Mouse (Mus musculus) MEL (cell line): ENCODE measurements around the gene S100a6.

Experiments used
- CHD1 ChIP-seq: IDR thresholded peaks from 2 replicates; pipeline ENCODE4 v1.6.1; 2012; ENCODE audit warnings: low read depth, mild to moderate bottlenecking, inconsistent platforms, low read length, improper control_type of control experiment
- CTCF ChIP-seq, 3 experiments: IDR thresholded peaks in 2 of 3; conservative IDR thresholded peaks in 1 of 3; 2 replicates each; pipeline ENCODE4 v1.5.1; 2011 to 2012; ENCODE audit warnings: low read length in 3 of 3, low read depth in 2 of 3, mild to moderate bottlenecking in 2 of 3, improper control_type of control experiment in 1 of 3, inconsistent platforms in 1 of 3, mixed read lengths in 1 of 3, moderate library complexity in 1 of 3; ENCODE audit not compliant: control insufficient read depth in 1 of 3, insufficient read depth in 1 of 3, poor library complexity in 1 of 3, severe bottlenecking in 1 of 3
- EP300 ChIP-seq, 2 experiments: IDR thresholded peaks; 2 replicates each; pipeline ENCODE4 v1.6.1; 2011; ENCODE audit warnings: improper control_type of control experiment in 2 of 2, low read length in 2 of 2, low read depth in 1 of 2, mild to moderate bottlenecking in 1 of 2
- MAFK ChIP-seq: IDR thresholded peaks from 2 replicates; pipeline ENCODE4 v1.6.1; 2011; ENCODE audit warnings: low read depth, mild to moderate bottlenecking, low read length, improper control_type of control experiment, borderline replicate concordance
- MYC ChIP-seq: IDR thresholded peaks from 2 replicates; pipeline ENCODE4 v1.6.1; 2011; ENCODE audit warnings: low read depth, mild to moderate bottlenecking, low read length, improper control_type of control experiment, moderate library complexity
- NELFE ChIP-seq: IDR thresholded peaks from 2 replicates; pipeline ENCODE4 v1.6.1; 2011; ENCODE audit warnings: low read depth, low read length, improper control_type of control experiment
- NRF1 ChIP-seq: IDR thresholded peaks from 2 replicates; pipeline ENCODE4 v1.6.1; 2014; ENCODE audit warnings: low read depth, mild to moderate bottlenecking, inconsistent platforms, low read length, improper control_type of control experiment, moderate library complexity; ENCODE audit not compliant: poor library complexity, insufficient read depth, severe bottlenecking
- RAD21 ChIP-seq: IDR thresholded peaks from 2 replicates; pipeline ENCODE4 v1.6.1; 2011; ENCODE audit warnings: mild to moderate bottlenecking, low read depth, low read length, improper control_type of control experiment
- SIN3A ChIP-seq: IDR thresholded peaks from 2 replicates; pipeline ENCODE4 v1.6.1; 2012; ENCODE audit warnings: low read length, improper control_type of control experiment, inconsistent platforms
- ZC3H11A ChIP-seq: IDR thresholded peaks from 2 replicates; pipeline ENCODE4 v1.6.1; 2012; ENCODE audit warnings: low read depth, mild to moderate bottlenecking, inconsistent platforms, low read length, improper control_type of control experiment

GRCm38 (mm10) chr3:90653717-90654116 lies 41.0 kb downstream of the S100a6 start, which contains the start of gene S100a7a:
- TF ChIP-seq ZC3H11A (no peak), CTCF (IDR thresholded peaks at IDR 0.05 in 2 of 3, conservative IDR thresholded peaks at IDR 0.05 in 1 of 3; ENCODE audit: control insufficient read depth in 1 of 3, insufficient read depth in 1 of 3, low read depth in 2 of 3, low read length in 3 of 3, poor library complexity in 1 of 3, severe bottlenecking in 1 of 3) (no peak), MAFK (no peak), NELFE (no peak), NRF1 (no peak), RAD21 (no peak), MYC (no peak), CHD1 (no peak), SIN3A (no peak), EP300 (IDR thresholded peaks at IDR 0.05; ENCODE audit: low read depth in 1 of 2, low read length in 2 of 2) (no peak)
